Mouse (Mus musculus) liver, embryonic 14.5 days (tissue): ENCODE results near the gene Misp.

Experiments
- CTCF ChIP-seq: IDR thresholded peaks from 2 replicates; pipeline ENCODE4 v1.5.1; 2016; ENCODE audit warnings: antibody characterized with exemption, low read depth, control low read depth
- EP300 ChIP-seq: IDR thresholded peaks from 2 replicates; pipeline ENCODE4 v1.6.1; 2016; ENCODE audit warnings: antibody characterized with exemption, low read depth

GRCm38 (mm10) chr10:79819606-79820005 lies 1.2 kb upstream of the Misp start:
- TF ChIP-seq EP300 (no peak), CTCF (no peak)
